Mouse (Mus musculus) olfactory bulb, adult 2 months (tissue): ENCODE results near the gene Evi2. TPM values are rescaled to one million over a fixed set of nuclear protein-coding genes. Genes with fewer than 3 reads are reported as not detected.

ENCODE experiments used
- H3K27ac ChIP-seq: fragments of 200-500 bp; 2 replicates; pipeline ENCODE4 v1.5.1; 2012; ENCODE audit warnings: low read depth, low read length; ENCODE audit not compliant: insufficient read depth
- H3K4me1 ChIP-seq: fragments of 200-500 bp; 2 replicates; pipeline ENCODE4 v1.6.1; 2012; ENCODE audit warnings: low read length; ENCODE audit not compliant: control insufficient read depth, insufficient read depth
- H3K4me3 ChIP-seq: fragments of 200-500 bp; 2 replicates; pipeline ENCODE4 v1.5.1; 2012; ENCODE audit warnings: mild to moderate bottlenecking, low read depth, low read length, moderate library complexity; ENCODE audit not compliant: insufficient read depth
- CTCF ChIP-seq: fragments of 200-500 bp; IDR thresholded peaks from 2 replicates; pipeline ENCODE4 v1.5.1; 2012; ENCODE audit warnings: low read depth, mild to moderate bottlenecking, low read length, moderate library complexity; ENCODE audit not compliant: insufficient read depth
- POLR2A ChIP-seq: fragments of 200-500 bp; IDR thresholded peaks from 2 replicates; pipeline ENCODE4 v1.6.1; 2012; ENCODE audit warnings: mild to moderate bottlenecking, low read depth, low read length, moderate library complexity; ENCODE audit not compliant: insufficient read depth
- WGBS: fragments of 180-500 bp; shearing (Covaris S2); methylation state at CpG from one replicate; pipeline ENCODE4 v1.1.7; 2018; 5-methylcytosine and 5-hydroxymethylcytosine counted together
- polyA plus RNA-seq: library from polyadenylated mRNA; stranded (reverse); fragments of >200 nt; gene quantifications from 2 replicates; pipeline ENCODE4 v1.2.4, GENCODE M21; 2012; ENCODE audit warnings: low replicate concordance; ENCODE audit not compliant: missing spikeins, insufficient read depth, insufficient read length

Evi2 gene
- polyA plus RNA-seq, 1 experiment: not detected

- TF ChIP-seq CTCF (no peak), POLR2A (no peak)
- H3K27ac ChIP-seq: no peak overlapping the region
- 50% methylated on average over 15 of the region's 15 CpGs for WGBS
- peaks cover 6% of the 10 kb centered on the region for H3K4me1 ChIP-seq
- H3K4me3 ChIP-seq: no peak overlapping the region
Observed at GRCm38 (mm10) chr11:79527015-79527738, 3.2 kb downstream of the Evi2 start.

- 94% methylated on average over 3 of the region's 3 CpGs for WGBS
- H3K27ac ChIP-seq: no peak overlapping the region
- no peak overlapping the region for H3K4me3 ChIP-seq
- no peak for TF ChIP-seq POLR2A
- peaks cover 6% of the 10 kb centered on the region for H3K4me1 ChIP-seq
Observed at GRCm38 (mm10) chr11:79526549-79526948, 3.8 kb downstream of the Evi2 start.

GRCm38 (mm10) chr11:79524310-79524575, 6.1 kb downstream of the Evi2 start:
- H3K4me1 ChIP-seq: peaks cover 6% of the 10 kb centered on the region
- no peak overlapping the region for H3K4me3 ChIP-seq
- no peak for TF ChIP-seq POLR2A
- WGBS: 91% methylated on average over 1 of the region's 1 CpGs
- H3K27ac ChIP-seq: no peak overlapping the region

- no peak within 1 kb of the TSS for H3K4me3 ChIP-seq
- WGBS: 92% methylated on average over 10 of the region's 10 CpGs
- H3K4me1 ChIP-seq: peaks cover 6% of the 10 kb centered on the region
- no peak within 1 kb of the TSS for H3K27ac ChIP-seq
- TF ChIP-seq POLR2A (no peak), CTCF (no peak)
Observed at GRCm38 (mm10) chr11:79523560-79524309, 6.7 kb downstream of the Evi2 start, which contains the start of gene Evi2b. Gene Evi2b, minus strand, starts transcription at chr11:79523762.

GRCm38 (mm10) chr11:79522944-79523343, 7.4 kb downstream of the Evi2 start:
- no peak overlapping the region for H3K27ac ChIP-seq
- H3K4me1 ChIP-seq: peaks cover 6% of the 10 kb centered on the region
- WGBS: 86% methylated on average over 1 of the region's 1 CpGs
- H3K4me3 ChIP-seq: no peak overlapping the region
- TF ChIP-seq CTCF (no peak), POLR2A (no peak)

- no peak overlapping the region for H3K4me3 ChIP-seq
- peaks cover under 1% of the 10 kb centered on the region for H3K4me1 ChIP-seq
- no peak overlapping the region for H3K27ac ChIP-seq
- no peak for TF ChIP-seq CTCF
- no peak for TF ChIP-seq POLR2A
Observed at GRCm38 (mm10) chr11:79521930-79522329, 8.5 kb downstream of the Evi2 start.

GRCm38 (mm10) chr11:79520772-79521171, 9.6 kb downstream of the Evi2 start:
- TF ChIP-seq CTCF: no peak
- H3K4me3 ChIP-seq: no peak overlapping the region
- no peaks in the 10 kb centered on the region for H3K4me1 ChIP-seq
- H3K27ac ChIP-seq: no peak overlapping the region

GRCm38 (mm10) chr11:79519878-79520291, 10.5 kb downstream of the Evi2 start:
- no peaks in the 10 kb centered on the region for H3K4me1 ChIP-seq
- WGBS: 39% methylated on average over 1 of the region's 1 CpGs
- TF ChIP-seq POLR2A (no peak), CTCF (no peak)
- no peak overlapping the region for H3K27ac ChIP-seq
- no peak overlapping the region for H3K4me3 ChIP-seq

GRCm38 (mm10) chr11:79519299-79519698, 11.1 kb downstream of the Evi2 start:
- Histone ChIP-seq H3K4me1 (no peaks in the 10 kb centered on the region), H3K4me3 (no peak overlapping the region), H3K27ac (no peak overlapping the region)
- TF ChIP-seq POLR2A (no peak), CTCF (no peak)
- WGBS: 85% methylated on average over 6 of the region's 6 CpGs
